Mouse (Mus musculus): ENCODE measurements around the gene Il16. TPM values are rescaled to one million over a fixed set of nuclear protein-coding genes. Genes with fewer than 3 reads are reported as not detected.

Il16 gene
- total RNA-seq, 2 experiments from 2014 or later = 1.4 to 1.8 TPM

DNA sequence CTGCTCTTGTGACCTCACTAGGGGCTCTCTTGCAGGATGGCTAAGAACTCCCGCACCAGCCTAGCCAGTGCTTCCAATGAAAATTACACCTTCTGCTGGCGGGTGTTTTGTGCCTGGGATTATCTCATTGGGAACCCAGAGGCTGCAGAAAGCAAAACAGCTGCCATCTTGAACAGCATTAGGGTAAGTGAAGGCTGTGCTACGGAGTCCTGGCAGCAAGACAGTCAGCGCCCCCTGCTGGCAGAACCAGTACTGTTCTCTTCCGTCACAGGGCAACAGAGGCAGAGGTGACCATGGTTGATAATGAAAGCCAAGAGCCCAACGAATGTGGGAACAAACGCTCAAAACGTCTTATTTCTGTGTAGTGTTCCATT is 145.6 kb downstream of the Il16 start:
- intact Hi-C loops (cut with DNase I) = no loop called here
- peak; percentile 69 for TF ChIP-seq CTCF (IDR thresholded peaks at IDR 0.05)
- DNase-seq = peak; percentile 70
- Histone ChIP-seq H3K27ac (no peak overlapping the region), H3K4me3 (no peak overlapping the region)

DNA sequence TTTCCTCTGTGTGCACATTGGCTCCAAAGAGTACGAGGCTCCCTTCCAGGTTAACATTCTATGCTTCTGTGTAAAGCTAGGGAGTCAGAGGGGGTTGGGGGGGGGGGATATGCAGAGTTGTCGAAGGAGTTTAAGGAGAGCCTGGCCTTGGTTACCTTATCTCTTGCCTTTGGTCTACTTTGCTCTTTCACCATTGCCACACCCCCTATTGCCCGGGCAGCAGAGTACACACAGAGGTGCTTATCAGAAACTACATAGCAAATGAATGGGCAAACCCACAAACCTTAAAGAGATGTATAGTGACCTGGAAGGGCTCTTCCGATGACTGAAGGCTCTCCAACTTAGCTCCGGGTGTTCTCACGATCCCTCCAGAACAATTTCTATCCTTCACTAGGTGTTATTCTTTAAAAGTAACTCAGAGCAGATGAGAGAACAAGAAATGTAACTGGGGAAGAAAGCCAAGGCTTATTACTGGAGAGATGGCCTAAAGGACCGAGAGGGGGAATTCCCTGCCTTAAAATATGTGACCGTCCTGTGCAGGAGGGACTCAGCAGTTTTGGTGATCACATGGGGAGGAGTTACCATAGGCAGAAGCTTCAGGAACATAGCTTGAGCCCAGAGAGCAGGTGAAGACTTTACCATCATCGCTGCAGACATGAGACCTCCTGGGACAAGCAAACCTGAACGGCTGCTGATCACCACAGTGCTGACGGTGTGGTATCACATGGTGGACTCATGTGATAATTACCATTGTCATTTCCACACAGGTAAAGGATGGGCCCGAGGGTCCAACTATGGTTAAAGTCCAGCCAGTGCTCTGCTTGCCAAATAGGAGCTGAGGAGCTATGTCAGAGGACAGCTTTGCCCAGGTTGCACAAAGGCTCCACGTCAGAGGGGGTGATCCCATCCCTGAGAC is 146.3 kb downstream of the Il16 start:
- Histone ChIP-seq H3K4me3 (no peak overlapping the region), H3K27ac (no peak overlapping the region)
- DNase-seq = no peak
- TF ChIP-seq CTCF (IDR thresholded peaks at IDR 0.05) = no peak
- intact Hi-C loops (cut with DNase I) = no loop called here

DNA sequence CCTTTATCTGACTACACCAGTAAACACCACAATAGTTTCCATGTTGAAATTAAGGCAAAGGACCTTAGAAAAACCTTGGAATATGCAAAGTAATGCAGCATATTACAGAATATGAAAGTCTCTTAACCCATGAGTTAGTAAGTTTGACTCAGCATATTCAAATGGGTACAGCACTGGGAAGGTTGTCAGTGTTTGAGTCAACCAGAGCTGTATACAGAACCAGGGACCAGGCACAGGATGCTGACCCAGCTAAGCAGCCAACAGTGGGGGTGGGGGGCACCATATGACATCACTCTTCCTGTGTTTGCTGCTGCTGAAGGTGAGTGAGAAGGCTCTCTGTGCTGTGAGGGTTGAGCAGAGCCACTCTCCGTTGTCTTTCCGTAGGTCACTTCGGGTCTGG is 148.5 kb downstream of the Il16 start:
- DNase-seq = no peak
- no peak for TF ChIP-seq CTCF (IDR thresholded peaks at IDR 0.05)
- intact Hi-C loops (cut with DNase I) = no loop called here
- H3K4me3 ChIP-seq = no peak overlapping the region
- no peak overlapping the region for H3K27ac ChIP-seq

DNA sequence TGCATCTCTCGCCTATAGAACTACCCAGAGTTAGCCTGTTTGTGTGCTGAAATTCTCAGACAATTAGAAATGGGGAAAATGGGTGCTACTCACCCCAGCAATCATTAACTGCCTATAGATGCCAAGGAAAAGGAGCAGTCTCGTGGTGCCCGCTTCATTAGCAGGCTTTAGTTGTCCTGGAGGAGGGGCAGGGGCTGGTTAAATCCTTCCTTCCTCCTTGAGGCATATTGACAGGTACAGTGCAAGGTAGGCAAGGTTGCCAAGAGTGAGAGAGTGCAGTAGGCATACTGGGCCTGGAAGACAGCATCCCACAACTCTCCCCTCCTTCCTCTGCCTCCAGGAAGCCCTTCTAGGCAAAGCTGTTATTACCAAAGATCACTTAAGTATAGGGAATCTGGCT is 151.5 kb downstream of the Il16 start:
- intact Hi-C loops (cut with DNase I) = no loop called here
- TF ChIP-seq CTCF (IDR thresholded peaks at IDR 0.05) = no peak
- Histone ChIP-seq H3K27ac (no peak overlapping the region), H3K4me3 (no peak overlapping the region)
- DNase-seq = no peak

Other genes with a start within 250 kb of the Il16 start
- not detected for gene Tmc3, start 160.8 kb downstream of the Il16 start, total RNA-seq (2021)
- 1 to 10 TPM; 3.7 to 4.9 TPM for gene Stard5, start 113.8 kb downstream of the Il16 start, total RNA-seq (2021)
- not detected for gene Cfap161, start 49.2 kb upstream of the Il16 start, total RNA-seq (2021)
- gene Tlnrd1, start 138.6 kb upstream of the Il16 start, total RNA-seq (2021) = 1 to 10 TPM; 1.2 to 3.2 TPM
- 10 to 100 TPM; 22.2 to 33.3 TPM for gene Mesd, start 138.7 kb upstream of the Il16 start, total RNA-seq (2021)